Mouse (Mus musculus) CH12F3 (cell line): ENCODE measurements around the gene Slc25a28.

Experiments
- in situ Hi-C: fragments of 300-500 bp; cut with MboI; formaldehyde crosslinking; loops from 2 replicates; pipeline ENCODE4 v1.14.3; 2020; ENCODE audit warnings: low sequenced_read_pairs

Slc25a28 gene

GRCm38 (mm10) chr19:43678467-43679003 is 3.9 kb upstream of the Slc25a28 start:
- in situ Hi-C loops: no loop called here

GRCm38 (mm10) chr19:43675525-43676400 is 1.1 kb upstream of the Slc25a28 start:
- in situ Hi-C loops: no loop called here

- in situ Hi-C loops: no loop called here
These were observed 378 bp downstream of the Slc25a28 start for GRCm38 (mm10) chr19:43674316-43674689.

GRCm38 (mm10) chr19:43673513-43674315 is 967 bp downstream of the Slc25a28 start:
- in situ Hi-C loops: no loop called here

- in situ Hi-C loops: no loop called here
These were observed 3.6 kb downstream of the Slc25a28 start for GRCm38 (mm10) chr19:43671054-43671453.

GRCm38 (mm10) chr19:43669136-43669759 is 5.4 kb downstream of the Slc25a28 start:
- in situ Hi-C loops: no loop called here

- in situ Hi-C loops: no loop called here
These were observed 7.3 kb downstream of the Slc25a28 start for GRCm38 (mm10) chr19:43667430-43667809.

GRCm38 (mm10) chr19:43666661-43667429 is 7.8 kb downstream of the Slc25a28 start:
- in situ Hi-C loops: no loop called here

- in situ Hi-C loops: no loop called here
These were observed 9.1 kb downstream of the Slc25a28 start for GRCm38 (mm10) chr19:43665441-43666048.

- in situ Hi-C loops: no loop called here
These were observed 11.2 kb downstream of the Slc25a28 start for GRCm38 (mm10) chr19:43663471-43663870.

- in situ Hi-C loops: no loop called here
These were observed 12.3 kb downstream of the Slc25a28 start for GRCm38 (mm10) chr19:43662176-43662967.

- in situ Hi-C loops: no loop called here
These were observed 13.9 kb downstream of the Slc25a28 start for GRCm38 (mm10) chr19:43660774-43661173.

- in situ Hi-C loops: no loop called here
These were observed 15.0 kb downstream of the Slc25a28 start for GRCm38 (mm10) chr19:43659632-43660031.

GRCm38 (mm10) chr19:43655735-43656492 is 18.8 kb downstream of the Slc25a28 start:
- in situ Hi-C loops: no loop called here

GRCm38 (mm10) chr19:43651241-43651785 is 23.4 kb downstream of the Slc25a28 start:
- in situ Hi-C loops: no loop called here

- in situ Hi-C loops: no loop called here
These were observed 26.3 kb downstream of the Slc25a28 start for GRCm38 (mm10) chr19:43648343-43648742.

GRCm38 (mm10) chr19:43647261-43647660 is 27.4 kb downstream of the Slc25a28 start:
- in situ Hi-C loops: no loop called here

GRCm38 (mm10) chr19:43646852-43647251 is 27.8 kb downstream of the Slc25a28 start:
- in situ Hi-C loops: no loop called here
